Mouse (Mus musculus): ENCODE measurements at regions not wholly inside any gene's neighbourhood (a gene's known extent, or its start where the extent isn't known, plus 50 kb on each side); places are given as distances from the start of the nearest gene placed in this dataset.

GRCm38 (mm10) chr2:160148936-160149335, 185.0 kb downstream of the Gm826 start:
- no peak for ATAC-seq
- no peak overlapping the region for H3K27ac ChIP-seq (ENCODE audit: low read depth, low read length)
- H3K4me1 ChIP-seq (ENCODE audit: control insufficient read depth, insufficient read depth, low read length), result no peaks in the 10 kb centered on the region
- DNase-seq (ENCODE audit: low spot score), result no peak
- WGBS, result 93% methylated on average over 3 of the region's 3 CpGs
- no peak overlapping the region for H3K4me3 ChIP-seq (ENCODE audit: low read depth, low read length)
- H3K36me3 ChIP-seq (ENCODE audit: control insufficient read depth, insufficient read depth, low read length), result no peaks in the 10 kb centered on the region
- no peaks in the 10 kb centered on the region for H3K27me3 ChIP-seq (replicated peaks; ENCODE audit: control insufficient read depth, insufficient read depth, low read length)
- no peak overlapping the region for H3K9ac ChIP-seq (ENCODE audit: low read length)
- no peak overlapping the region for H3K4me2 ChIP-seq (ENCODE audit: low read length)
- H3K9me3 ChIP-seq (replicated peaks; ENCODE audit: control insufficient read depth, low read length), result no peaks in the 10 kb centered on the region

GRCm38 (mm10) chr2:160148516-160148915, 185.4 kb downstream of the Gm826 start:
- Histone ChIP-seq H3K36me3 (ENCODE audit: control insufficient read depth, insufficient read depth, low read length) (no peaks in the 10 kb centered on the region), H3K27me3 (replicated peaks; ENCODE audit: control insufficient read depth, insufficient read depth, low read length) (no peaks in the 10 kb centered on the region), H3K9me3 (replicated peaks; ENCODE audit: control insufficient read depth, low read length) (no peaks in the 10 kb centered on the region), H3K27ac (ENCODE audit: low read depth, low read length) (no peak overlapping the region), H3K4me2 (ENCODE audit: low read length) (no peak overlapping the region), H3K4me1 (ENCODE audit: control insufficient read depth, insufficient read depth, low read length) (no peaks in the 10 kb centered on the region), H3K9ac (ENCODE audit: low read length) (no peak overlapping the region), H3K4me3 (ENCODE audit: low read depth, low read length) (no peak overlapping the region)
- no peak for ATAC-seq
- WGBS, result 70% methylated on average over 10 of the region's 10 CpGs
- DNase-seq (ENCODE audit: low spot score), result no peak

GRCm38 (mm10) chr2:160148031-160148430, 185.9 kb downstream of the Gm826 start:
- DNase-seq (ENCODE audit: low spot score), result no peak

GRCm38 (mm10) chr2:160140166-160140740, 193.7 kb downstream of the Gm826 start:
- H3K4me2 ChIP-seq (ENCODE audit: low read length), result no peak overlapping the region
- no peaks in the 10 kb centered on the region for H3K27me3 ChIP-seq (replicated peaks; ENCODE audit: control insufficient read depth, insufficient read depth, low read length)
- H3K4me1 ChIP-seq (ENCODE audit: control insufficient read depth, insufficient read depth, low read length), result no peaks in the 10 kb centered on the region
- H3K9me3 ChIP-seq (replicated peaks; ENCODE audit: control insufficient read depth, low read length), result no peaks in the 10 kb centered on the region
- H3K4me3 ChIP-seq (ENCODE audit: low read depth, low read length), result no peak overlapping the region
- no peak overlapping the region for H3K9ac ChIP-seq (ENCODE audit: low read length)
- WGBS, result 84% methylated on average over 4 of the region's 4 CpGs
- H3K36me3 ChIP-seq (ENCODE audit: control insufficient read depth, insufficient read depth, low read length), result no peaks in the 10 kb centered on the region
- ATAC-seq (no peak; the same call in 1 of the 2 replicates), DNase-seq (ENCODE audit: low spot score) (peak; percentile 57)
- no peak overlapping the region for H3K27ac ChIP-seq (ENCODE audit: low read depth, low read length)

More at GRCm38 (mm10) chr2:160148031-160148430, 185.9 kb downstream of the Gm826 start:
- ATAC-seq, result no peak
- Histone ChIP-seq H3K4me2 (ENCODE audit: low read length) (no peak overlapping the region), H3K36me3 (ENCODE audit: control insufficient read depth, insufficient read depth, low read length) (no peaks in the 10 kb centered on the region), H3K27me3 (replicated peaks; ENCODE audit: control insufficient read depth, insufficient read depth, low read length) (no peaks in the 10 kb centered on the region), H3K9ac (ENCODE audit: low read length) (no peak overlapping the region), H3K9me3 (replicated peaks; ENCODE audit: control insufficient read depth, low read length) (no peaks in the 10 kb centered on the region), H3K27ac (ENCODE audit: low read depth, low read length) (no peak overlapping the region), H3K4me1 (ENCODE audit: control insufficient read depth, insufficient read depth, low read length) (no peaks in the 10 kb centered on the region), H3K4me3 (ENCODE audit: low read depth, low read length) (no peak overlapping the region)
- 71% methylated on average over 2 of the region's 2 CpGs for WGBS

GRCm38 (mm10) chr2:160138091-160138490, 195.9 kb downstream of the Gm826 start:
- Histone ChIP-seq H3K4me1 (ENCODE audit: control insufficient read depth, insufficient read depth, low read length) (no peaks in the 10 kb centered on the region), H3K9me3 (replicated peaks; ENCODE audit: control insufficient read depth, low read length) (no peaks in the 10 kb centered on the region), H3K27ac (ENCODE audit: low read depth, low read length) (no peak overlapping the region), H3K27me3 (replicated peaks; ENCODE audit: control insufficient read depth, insufficient read depth, low read length) (no peaks in the 10 kb centered on the region), H3K4me2 (ENCODE audit: low read length) (no peak overlapping the region), H3K4me3 (ENCODE audit: low read depth, low read length) (no peak overlapping the region), H3K36me3 (ENCODE audit: control insufficient read depth, insufficient read depth, low read length) (no peaks in the 10 kb centered on the region), H3K9ac (ENCODE audit: low read length) (no peak overlapping the region)
- ATAC-seq (no peak), DNase-seq (ENCODE audit: low spot score) (no peak)
- WGBS, result 89% methylated on average over 2 of the region's 2 CpGs

- ATAC-seq, result no peak
- Histone ChIP-seq H3K27ac (ENCODE audit: low read depth, low read length) (no peak overlapping the region), H3K27me3 (replicated peaks; ENCODE audit: control insufficient read depth, insufficient read depth, low read length) (no peaks in the 10 kb centered on the region), H3K4me3 (ENCODE audit: low read depth, low read length) (no peak overlapping the region), H3K4me1 (ENCODE audit: control insufficient read depth, insufficient read depth, low read length) (no peaks in the 10 kb centered on the region), H3K36me3 (ENCODE audit: control insufficient read depth, insufficient read depth, low read length) (no peaks in the 10 kb centered on the region), H3K4me2 (ENCODE audit: low read length) (no peak overlapping the region), H3K9me3 (replicated peaks; ENCODE audit: control insufficient read depth, low read length) (no peaks in the 10 kb centered on the region), H3K9ac (ENCODE audit: low read length) (no peak overlapping the region)
- peak; percentile 1 for DNase-seq (ENCODE audit: low spot score)
- 38% methylated on average over 2 of the region's 2 CpGs for WGBS
Observed at GRCm38 (mm10) chr2:160131797-160132196, 202.2 kb downstream of the Gm826 start.

GRCm38 (mm10) chr2:160131386-160131785, 202.6 kb downstream of the Gm826 start:
- H3K9me3 ChIP-seq (replicated peaks; ENCODE audit: control insufficient read depth, low read length), result no peaks in the 10 kb centered on the region
- no peaks in the 10 kb centered on the region for H3K36me3 ChIP-seq (ENCODE audit: control insufficient read depth, insufficient read depth, low read length)
- ATAC-seq (no peak), DNase-seq (ENCODE audit: low spot score) (no peak)
- no peak overlapping the region for H3K27ac ChIP-seq (ENCODE audit: low read depth, low read length)
- no peaks in the 10 kb centered on the region for H3K4me1 ChIP-seq (ENCODE audit: control insufficient read depth, insufficient read depth, low read length)
- H3K4me2 ChIP-seq (ENCODE audit: low read length), result no peak overlapping the region
- WGBS, result 47% methylated on average over 2 of the region's 2 CpGs
- no peaks in the 10 kb centered on the region for H3K27me3 ChIP-seq (replicated peaks; ENCODE audit: control insufficient read depth, insufficient read depth, low read length)
- no peak overlapping the region for H3K9ac ChIP-seq (ENCODE audit: low read length)
- no peak overlapping the region for H3K4me3 ChIP-seq (ENCODE audit: low read depth, low read length)

- Histone ChIP-seq H3K36me3 (ENCODE audit: control insufficient read depth, insufficient read depth, low read length) (no peaks in the 10 kb centered on the region), H3K9ac (ENCODE audit: low read length) (no peak overlapping the region), H3K9me3 (replicated peaks; ENCODE audit: control insufficient read depth, low read length) (no peaks in the 10 kb centered on the region), H3K27me3 (replicated peaks; ENCODE audit: control insufficient read depth, insufficient read depth, low read length) (no peaks in the 10 kb centered on the region), H3K4me2 (ENCODE audit: low read length) (no peak overlapping the region), H3K4me3 (ENCODE audit: low read depth, low read length) (no peak overlapping the region), H3K27ac (ENCODE audit: low read depth, low read length) (no peak overlapping the region), H3K4me1 (ENCODE audit: control insufficient read depth, insufficient read depth, low read length) (no peaks in the 10 kb centered on the region)
- no peak for ATAC-seq
- DNase-seq (ENCODE audit: low spot score), result no peak
Observed at GRCm38 (mm10) chr2:160117148-160117547, 216.8 kb downstream of the Gm826 start.

GRCm38 (mm10) chr2:160111176-160111692, 222.7 kb downstream of the Gm826 start:
- H3K9me3 ChIP-seq (replicated peaks; ENCODE audit: control insufficient read depth, low read length), result no peaks in the 10 kb centered on the region
- H3K27me3 ChIP-seq (replicated peaks; ENCODE audit: control insufficient read depth, insufficient read depth, low read length), result no peaks in the 10 kb centered on the region
- no peak for DNase-seq (ENCODE audit: low spot score)
- ATAC-seq, result no peak
- H3K9ac ChIP-seq (ENCODE audit: low read length), result no peak overlapping the region
- no peaks in the 10 kb centered on the region for H3K4me1 ChIP-seq (ENCODE audit: control insufficient read depth, insufficient read depth, low read length)
- no peak overlapping the region for H3K4me3 ChIP-seq (ENCODE audit: low read depth, low read length)
- no peak overlapping the region for H3K27ac ChIP-seq (ENCODE audit: low read depth, low read length)
- H3K36me3 ChIP-seq (ENCODE audit: control insufficient read depth, insufficient read depth, low read length), result no peaks in the 10 kb centered on the region
- no peak overlapping the region for H3K4me2 ChIP-seq (ENCODE audit: low read length)

All from forebrain, embryonic 14.5 days (tissue).